Mouse (Mus musculus): ENCODE measurements around the gene Nprl2.

DNA sequence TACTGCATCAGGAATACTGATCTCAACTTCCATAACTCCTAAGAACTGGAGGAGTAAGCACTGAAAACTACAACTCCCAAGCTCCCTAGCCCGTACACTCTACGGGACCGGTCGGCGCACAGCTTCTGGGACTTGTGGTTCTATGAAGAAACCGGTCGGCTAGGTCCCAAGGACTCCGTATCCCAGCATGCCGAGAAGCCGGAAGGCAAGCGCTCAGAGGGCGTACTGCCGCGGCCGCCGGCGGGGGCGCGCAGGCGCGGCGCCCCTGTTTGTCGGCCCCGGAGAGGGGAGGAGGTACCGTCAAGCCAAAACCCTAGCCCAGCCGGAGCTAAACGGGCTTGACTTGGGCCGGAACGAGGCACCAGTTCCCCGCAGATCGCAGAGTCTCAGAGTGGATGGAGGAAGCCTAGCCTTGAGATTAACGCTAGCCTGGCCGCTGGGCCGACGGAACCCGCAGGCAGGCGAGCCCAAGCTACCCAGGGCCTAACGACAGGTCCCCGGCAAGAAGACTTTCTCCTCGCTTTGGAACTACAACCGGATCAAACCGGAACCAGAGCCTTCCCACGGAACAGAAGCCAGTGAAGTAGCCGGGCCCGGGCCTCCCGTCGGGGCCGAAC, 8.1 kb upstream of the Nprl2 start, which contains the start of gene Tmem115:
- peak; percentile 57 for TF ChIP-seq POLR2A (IDR thresholded peaks at IDR 0.05; ENCODE audit: control insufficient read depth, low read depth, low read length)
- TF ChIP-seq CTCF (IDR thresholded peaks at IDR 0.05; ENCODE audit: control insufficient read depth, insufficient read depth, insufficient replicate concordance, low read depth, low read length) = 0 out of 2 replicates have a peak, but pooled peaks have one; percentile 1
